Mouse (Mus musculus): ENCODE data around the gene Gm12258.
"Not testable (repeated sequence)": the region's sequence is repeated elsewhere in the genome, so short reads cannot be mapped to it uniquely, and the experiment has no call there.

GRCm38 (mm10) chr11:58838951-58839350 lies 8.0 kb upstream of the Gm12258 start, which contains the start of gene Olfr311:
- TF ChIP-seq CTCF, POLR2A (IDR thresholded peaks at IDR 0.05; ENCODE audit: insufficient read depth, low read depth, low read length): not testable (repeated sequence)
